Comparison of ENCODE assay signal across 27 mouse cellular contexts in genomic region chr14:99263816-99264215, GRCm38 (mm10). TPM values are rescaled to one million over a fixed set of nuclear protein-coding genes. Genes with fewer than 3 reads are reported as not detected.
A peak's percentile ranks its signal among the peaks of the same experiment; 100 is the strongest.
DNase-seq lines count a peak whose midpoint lies in the region; ATAC-seq and TF ChIP-seq lines count a peak whose summit lies in the region.
"Had no signal": no experiment of that assay in that cellular context is flagged by ENCODE, and none has a peak within 500 bp of the region (broad histone marks: within the 10 kb centered on the region; RNA-seq: fewer than 3 reads in every experiment).

No protein-coding gene starts in this region.

- WGBS in liver, embryonic 11.5 days: 53% methylated on average over 6 of the region's 6 CpGs
- 46% methylated on average over 6 of the region's 6 CpGs for WGBS in liver, postnatal 0 days (ENCODE audit: insufficient replicate concordance)

- H3K9ac ChIP-seq in liver, embryonic 11.5 days (ENCODE audit: low read depth, low read length): no peak overlapping the region
- H3K9ac ChIP-seq in liver, postnatal 0 days (replicated peaks): no peak overlapping the region
- H3K9ac ChIP-seq: embryonic facial prominence, embryonic 12.5 days; hindbrain, embryonic 14.5 days had no signal

- H3K27me3 ChIP-seq in liver, embryonic 11.5 days (replicated peaks; ENCODE audit: control insufficient read depth, insufficient read depth, low read length): no peaks in the 10 kb centered on the region
- H3K27me3 ChIP-seq in liver, postnatal 0 days (ENCODE audit: insufficient read depth, low read length): no peaks in the 10 kb centered on the region
- H3K27me3 ChIP-seq: embryonic facial prominence, embryonic 12.5 days; megakaryocyte, embryonic 14.5 days had no signal

- H3K4me1 ChIP-seq in liver, embryonic 11.5 days (replicated peaks; ENCODE audit: control insufficient read depth, insufficient read depth, low read length): no peaks in the 10 kb centered on the region
- H3K4me1 ChIP-seq in liver, postnatal 0 days (ENCODE audit: insufficient read depth): no peaks in the 10 kb centered on the region
- H3K4me1 ChIP-seq: embryonic facial prominence, embryonic 12.5 days had no signal

- H3K4me3 ChIP-seq in liver, embryonic 11.5 days (ENCODE audit: low read depth, low read length): no peak overlapping the region
- no peak overlapping the region for H3K4me3 ChIP-seq in liver, postnatal 0 days (ENCODE audit: low read depth, low read length)
- H3K4me3 ChIP-seq: embryonic facial prominence, embryonic 12.5 days; erythroblast, embryonic 14.5 days; gastrocnemius, adult 2 months; heart, embryonic 10.5 days; megakaryocyte, embryonic 14.5 days had no signal

- DNase-seq in A20 (ENCODE audit: low read depth, low spot score): peak; percentile 39
- DNase-seq in c-Kit-positive CD71-positive TER-119-negative erythroid progenitor cells, embryonic 14.5 days (ENCODE audit: low read depth): peak; percentile 61
- DNase-seq in liver, embryonic 11.5 days (ENCODE audit: low spot score): no peak
- no peak for DNase-seq in liver, postnatal 0 days
- no peak for DNase-seq in left cerebral cortex, postnatal 25 days (ENCODE audit: low spot score in 2 of 2)
- DNase-seq in urinary bladder, postnatal 14 days (ENCODE audit: low spot score): no peak
- DNase-seq in gastrocnemius, postnatal 25 days: no peak
- no peak for DNase-seq in cerebellum, postnatal 14 days
- DNase-seq: adrenal gland, adult 8-10 months; cerebellum, adult 11 months; cerebellum, postnatal 10 days; gastrocnemius, adult 2 months; heart, postnatal 4 days; kidney, adult 18-20 months; lung, adult 18-20 months; lung, postnatal 14 days; midbrain, embryonic 14.5 days; right cerebral cortex, postnatal 25 days; thymus, adult 18-20 months had no signal

- H3K9me3 ChIP-seq in liver, embryonic 11.5 days (ENCODE audit: control insufficient read depth, low read length): no peaks in the 10 kb centered on the region
- no peaks in the 10 kb centered on the region for H3K9me3 ChIP-seq in liver, postnatal 0 days (ENCODE audit: low read length)
- H3K9me3 ChIP-seq: embryonic facial prominence, embryonic 12.5 days; heart, embryonic 10.5 days; megakaryocyte, embryonic 14.5 days had no signal

- no peak overlapping the region for H3K4me2 ChIP-seq in liver, embryonic 11.5 days
- no peak overlapping the region for H3K4me2 ChIP-seq in liver, postnatal 0 days (ENCODE audit: low read depth, low read length)
- H3K4me2 ChIP-seq: embryonic facial prominence, embryonic 12.5 days; hindbrain, embryonic 14.5 days had no signal

- no peak for TF ChIP-seq CTCF in liver, postnatal 0 days (IDR thresholded peaks at IDR 0.05; ENCODE audit: low read depth)

- H3K27ac ChIP-seq in liver, embryonic 11.5 days (ENCODE audit: low read depth, low read length): no peak overlapping the region
- 0 out of 2 replicates have a peak overlapping the region, but pooled peaks have one; percentile 11 for H3K27ac ChIP-seq in liver, postnatal 0 days (ENCODE audit: low read depth)
- H3K27ac ChIP-seq: embryonic facial prominence, embryonic 12.5 days; gastrocnemius, adult 2 months; heart, embryonic 10.5 days; hindbrain, embryonic 14.5 days had no signal

- peak; percentile 85 for TF ChIP-seq EP300 in liver, postnatal 0 days (IDR thresholded peaks at IDR 0.05; ENCODE audit: low read depth)

- no peaks in the 10 kb centered on the region for H3K36me3 ChIP-seq in liver, embryonic 11.5 days (ENCODE audit: control insufficient read depth, insufficient read depth, low read length)
- H3K36me3 ChIP-seq in liver, postnatal 0 days (replicated peaks; ENCODE audit: insufficient read depth, low read length): no peaks in the 10 kb centered on the region
- H3K36me3 ChIP-seq: embryonic facial prominence, embryonic 12.5 days; heart, embryonic 10.5 days had no signal

- ATAC-seq in liver, embryonic 11.5 days (replicated peaks; ENCODE audit: low FRiP score): peak; percentile 86
- ATAC-seq in liver, postnatal 0 days: peak; percentile 93
- ATAC-seq: CD4-positive, CD25-positive, alpha-beta regulatory T cell, adult 4 months; forebrain, embryonic 14.5 days; inflammation-experienced regulatory T-cells, adult 6 months had no signal

- intact Hi-C loops in left cerebral cortex, postnatal 25 days (cut with DNase I): no loop called here

RNA-seq across cellular contexts. Expression of gene Klf5, which starts 34.7 kb away (rescaled TPM):
- polyA plus RNA-seq in liver, embryonic 11.5 days (2014; fragmentation: Nextera tagmentation; extraction: Ambion mirVana): 2.7 and 3.5 TPM in 2 replicates
- 2.0 and 2.6 TPM in 2 replicates for polyA plus RNA-seq in liver, postnatal 0 days (2015; fragmentation: Nextera tagmentation; extraction: Ambion mirVana)
- total RNA-seq in left cerebral cortex, postnatal 25 days (2021): 10 to 100 TPM; 14.0 to 16.9 TPM
- 1 to 10 TPM; 4.5 to 5.7 TPM for total RNA-seq in gastrocnemius, postnatal 25 days (2021)
- polyA plus RNA-seq: inflammation-experienced regulatory T-cells, adult 6 months had no signal

Comparison
In these comparisons a context has a peak if more than half of its experiments do, and no peak if none do; other contexts are left out.
1. DNase-seq: peak in A20 (single experiment) and c-Kit-positive CD71-positive TER-119-negative erythroid progenitor cells, embryonic 14.5 days (single experiment); none in liver, embryonic 11.5 days (single experiment), liver, postnatal 0 days (single experiment), left cerebral cortex, postnatal 25 days (0 of 2), urinary bladder, postnatal 14 days (single experiment), gastrocnemius, postnatal 25 days (single experiment) and cerebellum, postnatal 14 days (0 of 2).